Mouse (Mus musculus): ENCODE results near the gene Gfod2.

The Gfod2 gene

DNA sequence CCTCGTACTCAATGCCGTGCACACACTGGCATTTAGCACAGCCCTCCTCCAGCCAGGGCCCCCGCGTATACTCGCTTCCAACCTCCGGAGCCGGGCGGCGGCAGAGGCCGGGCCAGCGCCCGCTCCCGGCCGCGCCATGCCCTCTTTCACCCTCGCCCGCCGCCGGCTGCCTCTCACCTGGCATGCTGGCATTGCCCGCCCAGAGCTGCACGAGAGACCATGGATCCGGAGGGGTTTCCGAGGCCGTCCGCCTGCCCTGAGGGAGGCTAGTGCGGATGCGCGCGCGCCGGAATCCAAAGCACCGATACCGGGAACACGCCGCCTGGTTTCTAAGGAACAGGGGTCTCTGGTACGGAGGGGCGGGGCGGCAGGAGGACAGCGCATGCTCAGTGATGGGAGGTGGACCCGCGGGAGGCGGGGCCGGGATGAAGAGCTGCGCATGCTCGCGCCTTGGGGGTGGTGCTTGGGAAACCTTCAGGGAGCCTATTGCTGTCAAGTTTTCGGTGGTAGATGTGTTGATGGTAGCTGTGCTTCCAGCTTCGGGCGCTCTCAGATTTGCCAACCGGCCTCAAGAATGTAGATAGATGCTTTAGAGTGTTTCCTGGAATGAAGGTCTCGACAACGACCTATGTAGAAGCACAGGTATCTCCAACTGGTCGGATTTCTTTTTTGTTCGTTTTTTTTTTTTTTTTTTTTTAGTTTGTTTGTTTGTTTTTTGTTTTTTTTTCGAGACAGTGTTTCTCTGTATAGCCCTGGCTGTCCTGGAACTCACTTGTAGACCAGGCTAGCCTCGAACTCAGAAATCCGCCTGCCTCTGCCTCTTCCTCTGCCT, at the start of gene Gfod2:
TSS of gene Gfod2 (minus strand) at position 388 of the 832 bp plus-strand sequence.
- peak; percentile 86 for DNase-seq (ENCODE audit: low read depth)

DNA sequence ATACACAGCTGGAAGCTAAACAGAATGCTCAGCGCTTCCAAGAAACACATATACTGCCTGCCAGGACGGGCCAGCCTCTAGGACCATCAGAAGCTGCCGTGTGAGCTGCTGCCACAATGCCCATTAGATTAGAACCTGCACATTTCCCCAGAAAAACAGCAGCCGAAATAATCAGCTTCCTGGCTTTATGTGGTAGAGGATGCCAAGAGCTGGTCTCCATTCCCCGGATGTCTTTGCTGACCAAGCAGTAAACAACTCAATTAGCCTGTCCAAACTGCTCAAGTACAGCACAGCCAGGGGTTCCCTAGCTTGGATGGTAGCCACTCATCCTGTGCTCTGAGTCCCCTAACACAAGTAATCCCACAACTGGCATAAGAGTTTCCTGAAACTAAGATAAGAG, 49.3 kb upstream of the Gfod2 start:
- no peak for DNase-seq (ENCODE audit: low read depth)

- no peak for DNase-seq (ENCODE audit: low read depth)
These were observed 47.5 kb upstream of the Gfod2 start for GRCm38 (mm10) chr8:105805964-105806363.

DNA sequence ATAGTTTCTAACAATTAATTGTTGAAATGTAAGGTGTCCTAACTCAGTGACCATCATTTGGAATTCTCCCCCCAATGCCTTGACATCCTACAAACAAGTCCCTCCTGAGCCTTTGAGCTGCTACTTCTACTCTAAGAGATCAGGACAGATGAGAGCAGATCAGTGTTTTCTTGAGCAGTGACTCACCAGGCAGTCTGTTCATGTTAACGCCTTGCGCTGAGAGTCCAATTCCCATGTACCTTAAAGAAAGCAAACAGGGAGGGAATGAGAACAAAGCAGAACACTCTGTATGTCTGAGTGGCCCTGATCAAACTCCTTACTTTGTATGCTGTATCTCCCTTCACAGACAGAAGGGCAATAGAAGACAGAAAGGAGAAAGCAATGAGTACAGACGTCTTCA, 46.9 kb upstream of the Gfod2 start:
- no peak for DNase-seq (ENCODE audit: low read depth)

- DNase-seq (ENCODE audit: low read depth) = no peak
These were observed 46.3 kb upstream of the Gfod2 start for GRCm38 (mm10) chr8:105804797-105805196.

DNA sequence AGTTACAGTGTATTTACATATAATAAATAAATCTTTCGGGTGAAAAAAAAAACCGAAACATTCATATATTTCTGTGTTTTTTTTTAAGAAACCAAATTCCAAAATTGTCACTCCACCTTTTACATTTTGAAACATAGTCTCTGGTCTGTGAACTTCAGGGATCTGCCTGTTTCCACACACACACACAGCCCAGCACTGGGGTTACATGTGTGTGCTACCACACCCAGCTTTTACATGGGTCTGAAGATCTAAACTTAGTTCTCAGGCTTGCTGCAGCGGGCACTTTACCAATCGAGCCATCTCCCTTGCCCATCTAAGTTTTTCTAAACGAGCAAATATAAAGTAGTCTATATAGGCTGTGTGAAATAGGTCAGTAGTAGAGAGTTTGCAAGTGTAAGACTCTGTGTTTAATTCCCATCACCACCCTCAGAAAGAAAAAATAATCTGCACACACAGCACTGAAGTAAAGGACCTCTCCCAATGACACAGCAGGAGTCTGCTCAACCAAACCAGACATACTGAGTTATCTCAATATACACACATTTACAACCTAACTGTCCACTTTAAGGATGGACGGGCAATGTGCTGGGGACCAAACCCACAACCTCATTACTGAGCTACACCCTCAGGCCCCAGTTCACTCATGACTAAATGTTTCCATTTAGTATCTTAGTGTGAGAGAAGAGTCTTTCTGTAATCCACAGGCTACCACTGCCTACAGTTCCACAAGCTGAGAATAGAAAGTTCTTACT, 42.9 kb upstream of the Gfod2 start:
- DNase-seq (ENCODE audit: low read depth) = no peak

DNA sequence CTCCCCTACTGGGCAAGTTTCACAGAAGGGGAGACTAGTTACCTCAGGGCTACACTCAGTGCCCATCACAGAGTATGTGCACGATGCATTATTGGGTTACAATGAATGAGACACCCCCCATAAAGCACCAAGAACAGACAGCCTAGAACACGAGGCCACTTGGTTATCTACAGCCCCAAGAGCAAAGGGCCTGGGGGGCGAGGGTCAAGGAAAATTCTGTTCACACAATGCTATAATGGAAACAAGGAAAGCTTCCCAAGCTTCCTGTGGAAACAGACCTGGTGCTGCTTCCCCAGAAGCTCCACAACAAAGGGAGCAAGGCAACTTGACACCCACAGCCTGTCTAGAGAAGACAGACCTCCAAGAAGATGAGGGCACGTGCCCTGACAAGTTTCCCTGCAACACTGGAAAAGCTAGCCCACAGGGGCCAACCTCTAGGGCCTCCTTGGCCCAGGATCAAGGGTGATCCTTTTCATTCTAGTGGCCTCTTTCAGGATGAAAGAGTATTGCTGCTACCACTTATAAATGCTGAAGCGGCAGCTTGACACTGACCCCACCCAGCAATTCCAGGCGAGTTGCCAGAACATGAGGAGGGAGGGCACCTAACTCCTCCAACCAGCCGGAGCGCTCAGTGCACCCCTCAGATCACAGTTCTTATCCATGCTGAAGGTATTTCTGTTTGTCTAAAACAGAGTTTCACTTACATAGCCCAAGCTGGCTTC, 40.8 kb upstream of the Gfod2 start:
- DNase-seq (ENCODE audit: low read depth) = no peak

DNA sequence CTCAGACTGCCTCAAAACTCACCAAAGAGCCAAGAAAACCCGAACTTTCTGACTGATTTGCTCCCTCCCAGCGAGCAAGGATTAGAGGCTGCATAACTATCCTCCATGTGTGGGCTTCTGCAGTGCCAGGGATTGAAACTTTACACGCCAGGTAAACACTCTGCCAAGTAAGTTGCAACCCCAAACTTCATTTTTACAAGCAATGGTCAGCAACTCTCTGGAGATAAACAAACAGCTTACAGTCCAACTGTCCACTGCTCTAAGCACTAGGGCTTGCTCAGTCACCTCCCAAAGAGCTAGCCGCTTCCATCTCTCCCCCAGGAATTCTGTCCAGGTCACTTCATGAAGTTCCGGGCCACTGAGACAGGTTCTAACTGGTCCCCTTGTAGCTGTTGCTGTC, 39.9 kb upstream of the Gfod2 start:
- DNase-seq (ENCODE audit: low read depth) = no peak

GRCm38 (mm10) chr8:105795785-105796184, 37.3 kb upstream of the Gfod2 start:
- no peak for DNase-seq (ENCODE audit: low read depth)

DNA sequence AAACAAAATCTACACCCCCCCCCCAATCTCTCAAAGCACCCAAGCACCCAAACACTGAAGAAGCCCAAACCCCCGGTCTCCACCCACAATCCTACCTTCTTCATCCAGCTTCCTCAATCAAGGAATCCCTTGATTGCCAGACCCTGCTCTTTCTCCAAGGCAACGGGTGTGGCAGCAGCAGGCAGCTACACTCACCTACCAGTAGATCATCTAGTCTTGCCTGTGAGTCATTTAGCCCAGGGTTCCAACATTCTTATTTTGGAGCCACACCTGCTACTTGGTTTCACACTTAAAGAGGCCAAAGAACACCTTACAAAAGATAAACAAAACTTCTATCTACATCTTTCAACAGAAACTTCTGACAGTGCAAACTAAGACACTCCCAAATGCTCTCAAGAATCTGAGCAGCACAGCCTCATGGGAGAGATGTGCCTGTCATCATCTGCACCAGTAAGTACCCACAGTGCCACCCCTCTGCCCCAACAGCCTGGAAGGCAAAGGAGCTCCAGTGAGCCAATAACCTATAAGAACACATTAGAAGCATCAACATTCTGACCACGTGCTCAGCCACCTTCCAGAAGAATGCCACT, 35.6 kb upstream of the Gfod2 start:
- DNase-seq (ENCODE audit: low read depth) = no peak

- DNase-seq (ENCODE audit: low read depth) = no peak
These were observed 34.9 kb upstream of the Gfod2 start for GRCm38 (mm10) chr8:105793331-105793730.

DNA sequence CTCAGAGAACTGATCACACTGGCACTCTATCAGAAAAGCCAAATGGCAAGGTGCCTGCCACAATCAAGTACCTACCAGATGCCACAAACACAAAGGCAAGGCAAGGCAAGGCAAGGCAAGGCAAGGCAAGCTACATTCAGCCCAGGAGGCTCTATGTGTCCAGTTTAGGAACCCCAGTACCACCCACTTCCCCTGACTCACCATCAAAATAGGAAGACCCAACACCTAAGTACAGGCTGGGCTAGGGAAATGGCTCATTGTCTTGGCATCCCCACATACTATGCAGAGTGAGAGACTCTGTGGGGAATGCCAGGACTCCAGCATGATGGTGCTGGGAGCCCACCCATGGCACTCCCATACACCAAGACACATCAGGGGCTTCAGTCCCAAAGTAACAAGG, 31.2 kb upstream of the Gfod2 start:
- no peak for DNase-seq (ENCODE audit: low read depth)

DNA sequence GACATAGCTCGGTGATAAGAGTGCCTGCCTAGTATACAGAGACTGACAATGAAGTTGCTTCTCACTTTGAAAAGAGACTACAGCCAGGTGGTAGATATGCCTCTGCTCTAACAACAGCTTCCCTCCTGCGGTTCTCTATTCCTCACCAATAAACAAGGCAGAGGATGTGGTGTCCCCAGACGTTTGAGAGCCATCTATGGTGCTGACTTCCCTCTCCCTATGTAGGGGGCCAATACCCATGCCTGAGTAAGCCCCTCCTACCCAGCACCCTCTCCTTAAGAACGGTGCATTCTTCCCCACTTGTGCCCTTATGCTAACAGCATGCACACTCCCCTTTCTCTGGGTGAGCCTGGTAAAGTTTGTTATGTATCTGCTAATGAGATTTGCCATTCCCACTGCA, 30.5 kb upstream of the Gfod2 start:
- DNase-seq (ENCODE audit: low read depth) = no peak

DNA sequence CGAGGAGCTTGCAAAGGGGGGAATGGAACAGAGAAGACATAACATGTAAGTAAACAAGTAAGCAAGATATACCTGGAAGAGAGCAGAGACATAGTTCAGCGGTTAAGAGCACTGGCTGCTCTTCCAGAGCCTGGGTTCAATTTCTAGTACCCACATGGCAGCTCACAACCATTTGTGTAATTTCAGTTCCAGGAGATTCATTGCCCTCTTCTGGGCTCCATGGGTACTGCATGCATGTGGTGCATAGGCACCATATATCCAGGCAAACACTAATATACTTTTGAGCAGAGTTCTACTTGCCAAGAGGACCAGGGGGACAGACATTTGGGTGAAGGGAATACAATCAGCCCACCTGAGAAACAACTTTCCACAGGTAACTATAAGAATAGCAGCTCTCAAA, 29.8 kb upstream of the Gfod2 start:
- no peak for DNase-seq (ENCODE audit: low read depth)

DNA sequence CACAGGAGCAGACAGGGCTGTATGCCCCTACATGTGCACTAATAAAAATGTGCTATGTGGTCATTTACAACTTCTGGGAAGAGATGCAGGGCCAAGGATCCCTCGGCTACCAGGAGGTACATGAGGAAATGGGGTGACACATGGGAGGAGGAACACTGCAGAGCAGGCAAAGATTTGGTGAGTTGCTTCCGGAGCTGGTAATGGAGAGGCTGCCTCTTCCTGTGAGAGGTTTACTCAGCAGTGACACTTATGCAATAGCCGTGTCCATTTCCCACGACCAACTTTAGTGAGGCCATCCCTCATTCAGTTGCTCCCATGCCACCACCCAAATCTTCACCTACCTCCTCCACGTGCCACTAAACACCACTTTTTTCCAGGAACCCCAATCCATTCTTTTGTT, 21.8 kb upstream of the Gfod2 start:
- no peak for DNase-seq (ENCODE audit: low read depth)

DNA sequence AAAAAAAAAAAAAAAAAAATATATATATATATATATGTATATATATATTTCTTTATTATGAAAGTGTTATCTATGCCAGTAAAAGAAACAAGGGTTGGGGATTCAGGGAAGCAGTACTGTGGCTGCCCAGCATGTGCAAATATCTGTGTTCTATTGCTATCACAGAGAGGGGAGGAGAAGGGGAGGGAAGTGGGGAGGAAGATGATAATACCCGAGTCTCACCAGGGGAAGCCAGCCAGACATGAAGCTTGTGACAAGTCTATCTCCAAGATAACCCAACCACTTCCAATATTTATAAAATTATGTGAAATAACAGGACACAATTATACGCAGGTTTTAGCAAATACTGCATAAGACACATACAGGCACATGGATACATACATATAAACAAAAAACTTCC, 19.4 kb upstream of the Gfod2 start:
- no peak for DNase-seq (ENCODE audit: low read depth)

DNA sequence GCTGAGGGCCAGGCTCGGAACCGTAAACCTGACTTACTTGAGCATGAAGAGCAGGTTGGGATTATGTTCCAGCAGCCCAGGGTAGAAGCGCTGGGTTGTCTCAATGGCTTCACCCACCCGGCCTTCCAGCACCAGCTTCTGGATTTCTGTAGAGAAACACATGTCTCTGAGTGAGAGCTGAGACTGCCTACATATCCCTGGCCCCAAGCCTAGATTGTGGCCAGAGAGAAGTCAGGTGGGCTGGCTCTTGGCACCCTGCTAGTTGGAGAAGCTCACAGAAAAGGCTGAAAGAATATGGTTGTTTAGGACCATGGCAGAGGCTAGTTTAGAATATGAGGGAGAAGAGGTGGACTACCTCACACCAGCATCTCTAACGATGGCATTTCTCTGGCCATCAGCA, 16.0 kb upstream of the Gfod2 start:
- no peak for DNase-seq (ENCODE audit: low read depth)

DNA sequence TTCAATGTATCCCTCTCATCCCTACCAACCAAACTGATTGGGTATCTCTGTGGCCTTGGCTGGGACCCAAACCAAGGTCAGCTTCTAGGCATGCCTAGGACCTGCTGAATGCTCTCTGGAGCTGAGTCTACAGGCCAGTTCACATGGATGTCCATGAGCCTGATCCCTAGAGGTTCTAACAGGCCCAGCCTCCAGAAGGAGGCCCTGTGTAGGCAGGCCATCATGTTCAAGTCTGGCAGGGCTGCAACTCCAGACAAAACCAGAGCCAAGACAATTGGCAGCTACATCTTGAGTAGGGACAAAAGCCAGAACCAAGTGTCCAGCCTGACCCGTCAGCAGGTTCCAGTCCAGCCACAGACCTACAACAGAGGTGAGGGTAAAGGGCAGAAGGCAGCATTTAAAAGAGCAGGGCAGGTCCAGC, 15.0 kb upstream of the Gfod2 start:
- no peak for DNase-seq (ENCODE audit: low read depth)

DNA sequence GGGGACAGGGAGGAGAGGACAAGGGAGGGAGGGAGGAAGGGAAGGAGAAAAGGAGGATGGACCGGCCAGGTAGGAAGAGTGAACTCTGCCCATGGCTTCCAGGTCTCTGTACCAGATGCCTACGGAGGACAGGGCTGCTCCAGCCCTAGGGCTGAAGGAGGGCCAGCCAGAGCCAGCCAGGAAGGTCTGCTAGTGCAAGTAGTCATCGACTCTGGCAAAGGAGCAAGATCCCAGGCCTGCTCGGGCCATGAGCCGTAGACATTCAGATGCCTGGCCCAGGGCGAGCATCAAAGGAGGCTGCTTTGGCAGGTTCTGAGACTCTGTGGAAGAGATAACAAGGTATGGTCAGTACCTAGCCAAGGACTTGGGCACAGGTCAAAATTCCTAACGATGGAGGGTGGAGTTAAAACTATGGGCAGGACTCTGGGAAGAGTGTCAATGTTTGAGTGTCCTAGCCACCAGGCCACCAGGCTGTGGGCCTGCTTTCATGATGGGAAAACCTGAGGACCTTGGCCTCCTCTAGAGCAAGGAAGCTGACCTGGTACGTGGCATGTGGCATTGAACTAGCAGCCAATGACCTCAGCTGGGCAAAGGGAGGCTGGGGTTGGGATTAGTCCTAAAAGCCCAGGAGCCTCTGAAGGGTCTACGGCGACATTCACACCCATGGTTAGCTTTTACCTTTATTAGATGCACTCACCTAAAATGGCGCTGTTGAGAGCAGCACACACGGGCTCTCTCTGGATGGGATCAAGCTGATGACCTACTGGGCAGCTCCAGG, 13.1 kb upstream of the Gfod2 start:
- no peak for DNase-seq (ENCODE audit: low read depth)

DNA sequence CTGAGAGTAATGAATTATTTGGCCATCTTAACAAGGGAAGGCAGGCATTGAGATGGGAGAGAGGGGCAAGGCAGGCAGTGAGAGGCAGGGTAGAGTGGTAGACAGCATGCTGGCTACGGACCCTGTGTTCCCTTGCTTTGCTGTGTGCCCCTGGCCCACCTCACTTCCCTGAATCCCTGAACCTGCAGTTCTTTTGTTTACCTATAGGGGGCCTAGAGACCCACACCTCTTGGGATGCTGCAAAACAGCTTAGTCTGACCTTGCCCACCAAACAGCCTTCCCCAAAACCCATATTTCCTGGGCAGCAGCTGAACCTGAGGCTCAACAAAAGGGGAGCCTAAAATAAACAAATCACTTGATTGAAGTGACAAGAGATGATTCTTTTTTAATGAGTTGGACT, 12.1 kb upstream of the Gfod2 start:
- no peak for DNase-seq (ENCODE audit: low read depth)

- no peak for DNase-seq (ENCODE audit: low read depth)
These were observed 10.2 kb upstream of the Gfod2 start for GRCm38 (mm10) chr8:105768485-105769257.

Measured in fibroblast of lung, adult 2 months (primary cell).